Mouse (Mus musculus) CH12F3 (cell line): ENCODE data around the gene 5330417H12Rik.

Experiments
- in situ Hi-C: fragments of 300-500 bp; cut with MboI; formaldehyde crosslinking; loops from 2 replicates; pipeline ENCODE4 v1.14.3; 2020; ENCODE audit warnings: low sequenced_read_pairs

5330417H12Rik gene

GRCm38 (mm10) chr7:107628383-107628782, 3.4 kb upstream of the 5330417H12Rik start:
- in situ Hi-C loops, result no loop called here

GRCm38 (mm10) chr7:107625781-107626180, 820 bp upstream of the 5330417H12Rik start:
- in situ Hi-C loops, result no loop called here

- in situ Hi-C loops, result no loop called here
These were observed 529 bp downstream of the 5330417H12Rik start for GRCm38 (mm10) chr7:107624432-107624831.

GRCm38 (mm10) chr7:107620137-107620536, 4.8 kb downstream of the 5330417H12Rik start:
- in situ Hi-C loops, result no loop called here

GRCm38 (mm10) chr7:107619225-107619624, 5.7 kb downstream of the 5330417H12Rik start:
- in situ Hi-C loops, result no loop called here

- in situ Hi-C loops, result no loop called here
These were observed 6.7 kb downstream of the 5330417H12Rik start for GRCm38 (mm10) chr7:107618028-107618992.

- in situ Hi-C loops, result no loop called here
These were observed 14.1 kb downstream of the 5330417H12Rik start for GRCm38 (mm10) chr7:107610880-107611279.

- in situ Hi-C loops, result no loop called here
These were observed 15.2 kb downstream of the 5330417H12Rik start for GRCm38 (mm10) chr7:107609622-107610255.

- in situ Hi-C loops, result no loop called here
These were observed 17.2 kb downstream of the 5330417H12Rik start for GRCm38 (mm10) chr7:107607766-107608165.

GRCm38 (mm10) chr7:107602913-107603312, 22.0 kb downstream of the 5330417H12Rik start:
- in situ Hi-C loops, result no loop called here

GRCm38 (mm10) chr7:107602505-107602904, 22.5 kb downstream of the 5330417H12Rik start:
- in situ Hi-C loops, result no loop called here

- in situ Hi-C loops, result no loop called here
These were observed 24.3 kb downstream of the 5330417H12Rik start for GRCm38 (mm10) chr7:107600651-107601050.

GRCm38 (mm10) chr7:107597956-107598355, 27.0 kb downstream of the 5330417H12Rik start:
- in situ Hi-C loops, result no loop called here

GRCm38 (mm10) chr7:107596753-107597152, 28.2 kb downstream of the 5330417H12Rik start:
- in situ Hi-C loops, result no loop called here

- in situ Hi-C loops, result no loop called here
These were observed 29.5 kb downstream of the 5330417H12Rik start for GRCm38 (mm10) chr7:107595426-107595825.

- in situ Hi-C loops, result no loop called here
These were observed 30.0 kb downstream of the 5330417H12Rik start, which contains the start of gene Ppfibp2 for GRCm38 (mm10) chr7:107594857-107595402. Gene Ppfibp2 (plus strand): TSS chr7:107595207.

GRCm38 (mm10) chr7:107594325-107594856, 30.6 kb downstream of the 5330417H12Rik start:
- in situ Hi-C loops, result no loop called here

GRCm38 (mm10) chr7:107593904-107594303, 31.1 kb downstream of the 5330417H12Rik start:
- in situ Hi-C loops, result no loop called here

GRCm38 (mm10) chr7:107592641-107593040, 32.3 kb downstream of the 5330417H12Rik start:
- in situ Hi-C loops, result no loop called here

GRCm38 (mm10) chr7:107574276-107574675, 50.7 kb downstream of the 5330417H12Rik start:
- in situ Hi-C loops, result no loop called here
